Comparison of ENCODE assay signal across 8 mouse cellular contexts in genomic region chr11:97310895-97311631, GRCm38 (mm10). TPM values are rescaled to one million over a fixed set of nuclear protein-coding genes. Genes with fewer than 3 reads are reported as not detected.
A peak's percentile ranks its signal among the peaks of the same experiment; 100 is the strongest.
DNase-seq lines count a peak whose midpoint lies in the region; ATAC-seq and TF ChIP-seq lines count a peak whose summit lies in the region.

No protein-coding gene starts in this region.

- H3K27me3 ChIP-seq in megakaryocyte, embryonic 14.5 days (replicated peaks) = no peaks in the 10 kb centered on the region
- no peaks in the 10 kb centered on the region for H3K27me3 ChIP-seq in embryonic facial prominence, embryonic 12.5 days
- peaks cover 18% of the 10 kb centered on the region; the same call in 1 of the 2 replicates for H3K27me3 ChIP-seq in hindbrain, embryonic 10.5 days (ENCODE audit: insufficient read depth, poor library complexity, severe bottlenecking)
- H3K27me3 ChIP-seq in liver, embryonic 14.5 days (ENCODE audit: control insufficient read depth, insufficient read depth, low read length) = peaks cover 17% of the 10 kb centered on the region
- no peaks in the 10 kb centered on the region for H3K27me3 ChIP-seq in neural tube, embryonic 15.5 days (replicated peaks)

- H3K36me3 ChIP-seq in megakaryocyte, embryonic 14.5 days (replicated peaks; ENCODE audit: low read length) = no peaks in the 10 kb centered on the region
- H3K36me3 ChIP-seq in embryonic facial prominence, embryonic 12.5 days = no peaks in the 10 kb centered on the region
- H3K36me3 ChIP-seq in hindbrain, embryonic 10.5 days = no peaks in the 10 kb centered on the region
- H3K36me3 ChIP-seq in liver, embryonic 14.5 days (replicated peaks; ENCODE audit: control insufficient read depth, insufficient read depth, low read depth) = no peaks in the 10 kb centered on the region
- no peaks in the 10 kb centered on the region for H3K36me3 ChIP-seq in neural tube, embryonic 15.5 days

- H3K4me2 ChIP-seq in embryonic facial prominence, embryonic 12.5 days (replicated peaks) = peak overlapping the region; percentile 76
- H3K4me2 ChIP-seq in liver, embryonic 14.5 days (ENCODE audit: low read depth) = peak overlapping the region; percentile 52
- H3K4me2 ChIP-seq in neural tube, embryonic 15.5 days = peak overlapping the region; percentile 64

- peak; percentile 48 for DNase-seq in hindbrain, embryonic 10.5 days (ENCODE audit: low spot score)
- DNase-seq in liver, embryonic 14.5 days (ENCODE audit: low read depth in 3 of 3, low spot score in 3 of 3) = no peak
- no peak for DNase-seq in ovary, postnatal 36 days (ENCODE audit: low spot score)
- DNase-seq in B cell, adult 2 months = no peak

- no peak for TF ChIP-seq EP300 in liver, embryonic 14.5 days (IDR thresholded peaks at IDR 0.05; ENCODE audit: low read depth)

- peak overlapping the region; percentile 42 for H3K9ac ChIP-seq in embryonic facial prominence, embryonic 12.5 days
- no peak overlapping the region for H3K9ac ChIP-seq in liver, embryonic 14.5 days (replicated peaks)
- 0 out of 2 replicates have a peak overlapping the region, but pooled peaks have one; percentile 17 for H3K9ac ChIP-seq in neural tube, embryonic 15.5 days (replicated peaks)

- ATAC-seq in megakaryocyte, adult 5-6 weeks (ENCODE audit: poor library complexity, severe bottlenecking) = no peak
- ATAC-seq in embryonic facial prominence, embryonic 12.5 days (ENCODE audit: insufficient number of reproducible peaks, insufficient read depth, low FRiP score, low TSS enrichment) = 0 out of 2 replicates have a peak, but pooled peaks have one; percentile 50
- ATAC-seq in liver, embryonic 14.5 days (ENCODE audit: insufficient read depth) = no peak
- no peak for ATAC-seq in neural tube, embryonic 15.5 days (ENCODE audit: low FRiP score)

- H3K4me1 ChIP-seq in megakaryocyte, embryonic 14.5 days = peaks cover 47% of the 10 kb centered on the region
- peaks cover 20% of the 10 kb centered on the region for H3K4me1 ChIP-seq in embryonic facial prominence, embryonic 12.5 days
- peaks cover 29% of the 10 kb centered on the region for H3K4me1 ChIP-seq in hindbrain, embryonic 10.5 days (replicated peaks)
- H3K4me1 ChIP-seq in liver, embryonic 14.5 days (replicated peaks; ENCODE audit: control insufficient read depth in 2 of 2, insufficient read depth in 2 of 2, low read length in 1 of 2) = peaks cover 3 to 11% of the 10 kb centered on the region in 2 experiments; a peak in 3 of 4 replicates
- peaks cover 29% of the 10 kb centered on the region for H3K4me1 ChIP-seq in neural tube, embryonic 15.5 days

- no peaks in the 10 kb centered on the region for H3K9me3 ChIP-seq in megakaryocyte, embryonic 14.5 days
- no peaks in the 10 kb centered on the region for H3K9me3 ChIP-seq in embryonic facial prominence, embryonic 12.5 days
- no peaks in the 10 kb centered on the region for H3K9me3 ChIP-seq in hindbrain, embryonic 10.5 days
- no peaks in the 10 kb centered on the region for H3K9me3 ChIP-seq in liver, embryonic 14.5 days (ENCODE audit: control insufficient read depth, low read length)
- H3K9me3 ChIP-seq in neural tube, embryonic 15.5 days (replicated peaks) = no peaks in the 10 kb centered on the region

- peak overlapping the region; percentile 80 for H3K27ac ChIP-seq in embryonic facial prominence, embryonic 12.5 days
- peak overlapping the region; percentile 82 for H3K27ac ChIP-seq in hindbrain, embryonic 10.5 days
- H3K27ac ChIP-seq in liver, embryonic 14.5 days = no peak overlapping the region
- peak overlapping the region; percentile 29; the same call in 1 of the 2 replicates for H3K27ac ChIP-seq in neural tube, embryonic 15.5 days (replicated peaks)

- 2% methylated on average over 18 of the region's 18 CpGs for WGBS in embryonic facial prominence, embryonic 12.5 days
- 4% methylated on average over 18 of the region's 18 CpGs for WGBS in hindbrain, embryonic 10.5 days
- 3% methylated on average over 18 of the region's 18 CpGs for WGBS in liver, embryonic 14.5 days (ENCODE audit: insufficient replicate concordance)
- WGBS in neural tube, embryonic 15.5 days = 8% methylated on average over 18 of the region's 18 CpGs

- TF ChIP-seq CTCF in liver, embryonic 14.5 days (IDR thresholded peaks at IDR 0.05; ENCODE audit: low read depth) = 0 out of 2 replicates have a peak, but pooled peaks have one; percentile 3

- peak overlapping the region; percentile 64 for H3K4me3 ChIP-seq in megakaryocyte, embryonic 14.5 days (replicated peaks)
- peak overlapping the region; percentile 23 for H3K4me3 ChIP-seq in embryonic facial prominence, embryonic 12.5 days
- H3K4me3 ChIP-seq in hindbrain, embryonic 10.5 days = peak overlapping the region; percentile 56
- H3K4me3 ChIP-seq in liver, embryonic 14.5 days (ENCODE audit: insufficient read depth in 1 of 2, low read depth in 2 of 2, low read length in 2 of 2) = 0 out of 4 replicates have a peak overlapping the region, but pooled peaks have one; percentile 5 to 16
- H3K4me3 ChIP-seq in neural tube, embryonic 15.5 days (replicated peaks) = peak overlapping the region; percentile 14

RNA-seq across cellular contexts. Expression of gene Mrpl45, which starts 4.5 kb away (rescaled TPM):
- polyA plus RNA-seq in megakaryocyte, embryonic 14.5 days (2012; ENCODE audit: insufficient read depth, low replicate concordance) = 4.6 and 6.9 TPM in 2 replicates
- total RNA-seq in megakaryocyte, adult 5-6 weeks (2015) = 17.2 and 19.8 TPM in 2 replicates
- total RNA-seq in megakaryocyte, adult 5-6 weeks (2017) = 8.2 and 15.2 TPM in 2 replicates
- 45.0 and 51.4 TPM in 2 replicates for polyA plus RNA-seq in embryonic facial prominence, embryonic 12.5 days (2016; fragmentation: Nextera tagmentation; extraction: Ambion mirVana)
- polyA plus RNA-seq in hindbrain, embryonic 10.5 days (2016; fragmentation: Nextera tagmentation; extraction: Ambion mirVana) = 50.8 and 63.5 TPM in 2 replicates
- polyA plus RNA-seq in liver, embryonic 14.5 days (2012; rRNA removed) = 7.7 and 13.1 TPM in 2 replicates
- 22.8 and 26.4 TPM in 2 replicates for polyA plus RNA-seq in liver, embryonic 14.5 days (2014; fragmentation: Nextera tagmentation; extraction: Ambion mirVana)
- polyA plus RNA-seq in neural tube, embryonic 15.5 days (2015; fragmentation: Nextera tagmentation; extraction: Ambion mirVana) = 38.6 and 43.3 TPM in 2 replicates

RNA-seq across cellular contexts. Expression of gene Npepps, which starts 30.6 kb away (rescaled TPM):
- 28.5 and 50.1 TPM in 2 replicates for polyA plus RNA-seq in megakaryocyte, embryonic 14.5 days (2012; ENCODE audit: insufficient read depth, low replicate concordance)
- 39.3 and 45.0 TPM in 2 replicates for total RNA-seq in megakaryocyte, adult 5-6 weeks (2015)
- 32.3 and 41.5 TPM in 2 replicates for total RNA-seq in megakaryocyte, adult 5-6 weeks (2017)
- polyA plus RNA-seq in embryonic facial prominence, embryonic 12.5 days (2016; fragmentation: Nextera tagmentation; extraction: Ambion mirVana) = 99.8 and 103 TPM in 2 replicates
- polyA plus RNA-seq in hindbrain, embryonic 10.5 days (2016; fragmentation: Nextera tagmentation; extraction: Ambion mirVana) = 98.7 and 103 TPM in 2 replicates
- 4.3 and 8.5 TPM in 2 replicates for polyA plus RNA-seq in liver, embryonic 14.5 days (2012; rRNA removed)
- 14.4 and 15.1 TPM in 2 replicates for polyA plus RNA-seq in liver, embryonic 14.5 days (2014; fragmentation: Nextera tagmentation; extraction: Ambion mirVana)
- 136 and 145 TPM in 2 replicates for polyA plus RNA-seq in neural tube, embryonic 15.5 days (2015; fragmentation: Nextera tagmentation; extraction: Ambion mirVana)

RNA-seq across cellular contexts. Expression of gene Gpr179, which starts 40.8 kb away (rescaled TPM):
- 0.04 TPM in 1 of 2 replicates, not detected in the other for polyA plus RNA-seq in megakaryocyte, embryonic 14.5 days (2012; ENCODE audit: insufficient read depth, low replicate concordance)
- total RNA-seq in megakaryocyte, adult 5-6 weeks (2015) = not detected in 2 replicates
- total RNA-seq in megakaryocyte, adult 5-6 weeks (2017) = under 0.01 TPM in 1 of 2 replicates, not detected in the other
- polyA plus RNA-seq in embryonic facial prominence, embryonic 12.5 days (2016; fragmentation: Nextera tagmentation; extraction: Ambion mirVana) = 0.15 TPM in 2 replicates
- polyA plus RNA-seq in hindbrain, embryonic 10.5 days (2016; fragmentation: Nextera tagmentation; extraction: Ambion mirVana) = 0.07 and 0.09 TPM in 2 replicates
- polyA plus RNA-seq in liver, embryonic 14.5 days (2012; rRNA removed) = 0.01 TPM in 1 of 2 replicates, not detected in the other
- polyA plus RNA-seq in liver, embryonic 14.5 days (2014; fragmentation: Nextera tagmentation; extraction: Ambion mirVana) = not detected in 2 replicates
- 0.33 and 0.46 TPM in 2 replicates for polyA plus RNA-seq in neural tube, embryonic 15.5 days (2015; fragmentation: Nextera tagmentation; extraction: Ambion mirVana)

RNA-seq across cellular contexts. Expression of gene Socs7, which starts 51.3 kb away (rescaled TPM):
- polyA plus RNA-seq in megakaryocyte, embryonic 14.5 days (2012; ENCODE audit: insufficient read depth, low replicate concordance) = 0.91 and 1.5 TPM in 2 replicates
- 4.0 and 4.4 TPM in 2 replicates for total RNA-seq in megakaryocyte, adult 5-6 weeks (2015)
- 7.6 and 8.5 TPM in 2 replicates for total RNA-seq in megakaryocyte, adult 5-6 weeks (2017)
- polyA plus RNA-seq in embryonic facial prominence, embryonic 12.5 days (2016; fragmentation: Nextera tagmentation; extraction: Ambion mirVana) = 5.5 and 6.1 TPM in 2 replicates
- polyA plus RNA-seq in hindbrain, embryonic 10.5 days (2016; fragmentation: Nextera tagmentation; extraction: Ambion mirVana) = 3.9 and 4.6 TPM in 2 replicates
- polyA plus RNA-seq in liver, embryonic 14.5 days (2012; rRNA removed) = 2.1 and 2.4 TPM in 2 replicates
- polyA plus RNA-seq in liver, embryonic 14.5 days (2014; fragmentation: Nextera tagmentation; extraction: Ambion mirVana) = 0.38 and 0.53 TPM in 2 replicates
- 7.7 and 8.4 TPM in 2 replicates for polyA plus RNA-seq in neural tube, embryonic 15.5 days (2015; fragmentation: Nextera tagmentation; extraction: Ambion mirVana)

Comparison
In these comparisons a context has a peak if more than half of its experiments do, and no peak if none do; other contexts are left out.
1. H3K4me3 ChIP-seq: peak in every context shown above with its lines; median percentile 64 in megakaryocyte, embryonic 14.5 days; 56 in hindbrain, embryonic 10.5 days; 23 in embryonic facial prominence, embryonic 12.5 days; 14 in neural tube, embryonic 15.5 days; 10 in liver, embryonic 14.5 days.